Mouse (Mus musculus): Measurements from ENCODE around the gene Fam102a.

- no peak for TF ChIP-seq CTCF (IDR thresholded peaks at IDR 0.05; ENCODE audit: borderline replicate concordance, insufficient read depth, low read depth, low read length)
- TF ChIP-seq POLR2A (IDR thresholded peaks at IDR 0.05; ENCODE audit: borderline replicate concordance, insufficient read depth, low read length) = no peak
Measured at GRCm38 (mm10) chr2:32581450-32582095, 46.4 kb downstream of the Fam102a start.
